Mouse (Mus musculus) thymus, postnatal 25 days (tissue): Measurements from ENCODE around the gene Fam69b.
A peak's percentile ranks its signal among the peaks of the same experiment; 100 is the strongest.

ENCODE experiments used
- DNase-seq: peaks from one replicate; pipeline ENCODE4 v3.0.0; 2022

Gene Fam69b

GRCm38 (mm10) chr2:26599965-26600364 is 28.3 kb upstream of the Fam69b start:
- no peak for DNase-seq

- DNase-seq = no peak
These were observed 27.6 kb upstream of the Fam69b start for GRCm38 (mm10) chr2:26600664-26601063.

GRCm38 (mm10) chr2:26601595-26601994 is 26.7 kb upstream of the Fam69b start:
- DNase-seq = no peak

- no peak for DNase-seq
These were observed 25.6 kb upstream of the Fam69b start for GRCm38 (mm10) chr2:26602631-26603030.

- DNase-seq = no peak
These were observed 25.1 kb upstream of the Fam69b start for GRCm38 (mm10) chr2:26603159-26603558.

- DNase-seq = peak; percentile 84
These were observed 24.3 kb upstream of the Fam69b start, which contains the start of gene Agpat2 for GRCm38 (mm10) chr2:26603720-26604671. Agpat2 (minus strand) TSS chr2:26604417.

- DNase-seq = no peak
These were observed 22.9 kb upstream of the Fam69b start for GRCm38 (mm10) chr2:26605331-26605730.

- no peak for DNase-seq
These were observed 21.7 kb upstream of the Fam69b start for GRCm38 (mm10) chr2:26606579-26606978.

- no peak for DNase-seq
These were observed 21.0 kb upstream of the Fam69b start for GRCm38 (mm10) chr2:26607056-26607910.

GRCm38 (mm10) chr2:26608781-26609180 is 19.5 kb upstream of the Fam69b start:
- no peak for DNase-seq

- no peak for DNase-seq
These were observed 19.0 kb upstream of the Fam69b start for GRCm38 (mm10) chr2:26609261-26609661.

GRCm38 (mm10) chr2:26610526-26610925 is 17.7 kb upstream of the Fam69b start:
- no peak for DNase-seq

GRCm38 (mm10) chr2:26611054-26611453 is 17.2 kb upstream of the Fam69b start:
- DNase-seq = no peak

- DNase-seq = no peak
These were observed 16.4 kb upstream of the Fam69b start for GRCm38 (mm10) chr2:26611896-26612295.

GRCm38 (mm10) chr2:26614903-26615302 is 13.4 kb upstream of the Fam69b start:
- DNase-seq = no peak

GRCm38 (mm10) chr2:26615459-26616124 is 12.7 kb upstream of the Fam69b start:
- no peak for DNase-seq

- DNase-seq = no peak
These were observed 10.9 kb upstream of the Fam69b start for GRCm38 (mm10) chr2:26617331-26617730.

- DNase-seq = no peak
These were observed 10.3 kb upstream of the Fam69b start for GRCm38 (mm10) chr2:26617928-26618327.

GRCm38 (mm10) chr2:26621246-26621645 is 7.0 kb upstream of the Fam69b start:
- no peak for DNase-seq

GRCm38 (mm10) chr2:26622984-26623383 is 5.3 kb upstream of the Fam69b start:
- DNase-seq = no peak

- no peak for DNase-seq
These were observed 2.8 kb upstream of the Fam69b start for GRCm38 (mm10) chr2:26625419-26625818.

GRCm38 (mm10) chr2:26626081-26626480 is 2.2 kb upstream of the Fam69b start:
- no peak for DNase-seq
